Mouse (Mus musculus) midbrain, embryonic 13.5 days (tissue): ENCODE measurements around the gene Skil. TPM values are rescaled to one million over a fixed set of nuclear protein-coding genes. Genes with fewer than 3 reads are reported as not detected.

ENCODE experiments used
- ATAC-seq: fragments of 200-750 bp; cut with Nextera tagmentation; 2 replicates; pipeline ENCODE4 v1.8.0; 2017; ENCODE audit warnings: mild to moderate bottlenecking, moderate TSS enrichment, moderate library complexity
- H3K27ac ChIP-seq: fragments of 300-500 bp; sonication (generic); 2 replicates; pipeline ENCODE4 v1.5.1; 2015; ENCODE audit warnings: inconsistent platforms, mild to moderate bottlenecking, moderate library complexity
- H3K27me3 ChIP-seq: fragments of 300-500 bp; sonication (generic); 2 replicates; pipeline ENCODE4 v1.6.1; 2015; ENCODE audit warnings: mild to moderate bottlenecking, inconsistent platforms
- H3K36me3 ChIP-seq: fragments of 300-500 bp; sonication (generic); 2 replicates; pipeline ENCODE4 v1.6.1; 2015; ENCODE audit warnings: mild to moderate bottlenecking, inconsistent platforms
- H3K4me1 ChIP-seq: fragments of 300-500 bp; sonication (generic); replicated peaks from 2 replicates; pipeline ENCODE4 v1.6.1; 2015; ENCODE audit warnings: inconsistent platforms
- H3K4me2 ChIP-seq: fragments of 300-500 bp; sonication (generic); replicated peaks from 2 replicates; pipeline ENCODE4 v1.6.1; 2015; ENCODE audit warnings: moderate library complexity, mild to moderate bottlenecking, inconsistent platforms
- H3K4me3 ChIP-seq: fragments of 300-500 bp; sonication (generic); replicated peaks from 2 replicates; pipeline ENCODE4 v1.5.1; 2015; ENCODE audit warnings: mild to moderate bottlenecking, inconsistent platforms
- H3K9ac ChIP-seq: fragments of 300-500 bp; sonication (generic); replicated peaks from 2 replicates; pipeline ENCODE4 v1.6.1; 2015; ENCODE audit warnings: mild to moderate bottlenecking, inconsistent platforms
- H3K9me3 ChIP-seq: fragments of 300-500 bp; sonication (generic); 2 replicates; pipeline ENCODE4 v1.6.1; 2016; ENCODE audit warnings: mild to moderate bottlenecking, inconsistent platforms
- WGBS: fragments of 180-500 bp; shearing (Covaris S2); methylation state at CpG from one replicate; pipeline ENCODE4 v1.1.7; 2015; 5-methylcytosine and 5-hydroxymethylcytosine counted together
- polyA plus RNA-seq: library from polyadenylated mRNA; unstranded; fragments of >200 nt; fragmentation: Nextera tagmentation; extraction: Ambion mirVana; gene quantifications from 2 replicates; pipeline ENCODE4 v1.2.1, GENCODE M21; 2015

Skil gene
- polyA plus RNA-seq, 1 experiment from 2014 or later, result 36.8 TPM

- WGBS, result 54% methylated on average over 3 of the region's 3 CpGs
- ATAC-seq, result peak; percentile 71
- H3K4me1 ChIP-seq, result peaks cover 15% of the 10 kb centered on the region
- no peak overlapping the region for H3K27ac ChIP-seq
- H3K4me2 ChIP-seq, result no peak overlapping the region
- no peak overlapping the region for H3K9ac ChIP-seq
- no peaks in the 10 kb centered on the region for H3K27me3 ChIP-seq
- no peaks in the 10 kb centered on the region for H3K9me3 ChIP-seq
- no peak overlapping the region for H3K4me3 ChIP-seq
- H3K36me3 ChIP-seq, result no peaks in the 10 kb centered on the region
Observed at GRCm38 (mm10) chr3:31165803-31166202, 70.9 kb downstream of the Skil start.

- ATAC-seq, result peak; percentile 77
- H3K4me3 ChIP-seq, result no peak overlapping the region
- no peak overlapping the region for H3K27ac ChIP-seq
- no peaks in the 10 kb centered on the region for H3K27me3 ChIP-seq
- no peaks in the 10 kb centered on the region for H3K36me3 ChIP-seq
- H3K9me3 ChIP-seq, result no peaks in the 10 kb centered on the region
- H3K4me2 ChIP-seq, result peak overlapping the region; percentile 22; the same call in 1 of the 2 replicates
- 19% methylated on average over 12 of the region's 12 CpGs for WGBS
- no peak overlapping the region for H3K9ac ChIP-seq
- H3K4me1 ChIP-seq, result peaks cover 15% of the 10 kb centered on the region
Observed at GRCm38 (mm10) chr3:31166365-31166871, 71.6 kb downstream of the Skil start.

Other genes starting within 250 kb of the Skil start
- 0.75 and 0.90 TPM in 2 replicates for gene Gpr160, start 239.1 kb upstream of the Skil start, polyA plus RNA-seq
- gene Phc3, start 125.6 kb upstream of the Skil start, polyA plus RNA-seq, result 7.0 and 7.6 TPM in 2 replicates
- gene Prkci, start 99.3 kb upstream of the Skil start, polyA plus RNA-seq, result 21.8 and 23.6 TPM in 2 replicates
- gene Cldn11, start 54.9 kb downstream of the Skil start, polyA plus RNA-seq, result 43.4 and 47.0 TPM in 2 replicates
- 3.0 and 3.2 TPM in 2 replicates for gene Slc7a14, start 215.3 kb downstream of the Skil start, polyA plus RNA-seq